Mouse (Mus musculus) gastrocnemius, postnatal 14 days (tissue): ENCODE data around the gene Selenof. TPM values are rescaled to one million over a fixed set of nuclear protein-coding genes. Genes with fewer than 3 reads are reported as not detected.

Experiments
- DNase-seq: peaks from one replicate; pipeline ENCODE4 v3.0.0; 2021; ENCODE audit warnings: mixed read lengths
- intact Hi-C: fragments of 180-260 bp; cut with DNase I; formaldehyde crosslinking; loops from one replicate; pipeline ENCODE4 v1.15.1; 2025; ENCODE audit warnings: low total_unique reads
- total RNA-seq, 2 experiments: library from RNA; stranded (reverse); gene quantifications; 2 replicates each; pipeline ENCODE4 v1.2.3; 2021

Gene Selenof
- total RNA-seq, 2 experiments from 2014 or later: 150 to 172 TPM

DNA sequence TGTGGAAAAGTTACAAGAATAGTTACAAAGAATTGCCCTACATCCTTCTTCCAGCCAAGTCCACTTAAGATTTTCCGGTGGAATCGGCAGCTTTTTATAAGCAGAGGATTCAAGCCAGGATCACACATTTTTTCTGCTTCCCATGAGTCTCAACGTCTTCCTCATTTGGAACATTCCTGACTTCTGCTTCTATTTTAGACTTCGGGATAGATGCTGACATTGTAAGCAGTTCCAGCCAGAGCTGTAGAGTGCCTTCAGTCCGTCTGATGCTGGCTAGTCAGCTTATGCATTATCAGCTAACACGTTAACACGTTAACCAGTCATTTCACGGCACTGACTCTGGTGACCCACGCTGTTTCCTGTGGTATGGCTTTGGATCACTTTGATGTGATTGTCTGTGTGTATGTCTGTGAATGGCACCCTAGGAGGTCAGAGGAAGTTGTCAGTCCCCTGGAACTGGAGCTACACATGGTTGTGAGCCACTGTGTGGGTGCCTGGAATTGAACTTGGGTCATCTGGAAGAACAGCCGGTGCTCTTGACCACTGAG, 47.6 kb downstream of the Selenof start:
- DNase-seq: no peak
- intact Hi-C loops: loop anchor here (5.0 kb wide), 1 partner anchor 160 kb away; no protein-coding TSS in a partner anchor

- intact Hi-C loops: no loop called here
- DNase-seq: peak; percentile 38
Measured at GRCm38 (mm10) chr3:144622930-144623612, 53.0 kb downstream of the Selenof start.

- DNase-seq: no peak
- intact Hi-C loops: no loop called here
Measured at GRCm38 (mm10) chr3:144625691-144626090, 55.6 kb downstream of the Selenof start.

DNA sequence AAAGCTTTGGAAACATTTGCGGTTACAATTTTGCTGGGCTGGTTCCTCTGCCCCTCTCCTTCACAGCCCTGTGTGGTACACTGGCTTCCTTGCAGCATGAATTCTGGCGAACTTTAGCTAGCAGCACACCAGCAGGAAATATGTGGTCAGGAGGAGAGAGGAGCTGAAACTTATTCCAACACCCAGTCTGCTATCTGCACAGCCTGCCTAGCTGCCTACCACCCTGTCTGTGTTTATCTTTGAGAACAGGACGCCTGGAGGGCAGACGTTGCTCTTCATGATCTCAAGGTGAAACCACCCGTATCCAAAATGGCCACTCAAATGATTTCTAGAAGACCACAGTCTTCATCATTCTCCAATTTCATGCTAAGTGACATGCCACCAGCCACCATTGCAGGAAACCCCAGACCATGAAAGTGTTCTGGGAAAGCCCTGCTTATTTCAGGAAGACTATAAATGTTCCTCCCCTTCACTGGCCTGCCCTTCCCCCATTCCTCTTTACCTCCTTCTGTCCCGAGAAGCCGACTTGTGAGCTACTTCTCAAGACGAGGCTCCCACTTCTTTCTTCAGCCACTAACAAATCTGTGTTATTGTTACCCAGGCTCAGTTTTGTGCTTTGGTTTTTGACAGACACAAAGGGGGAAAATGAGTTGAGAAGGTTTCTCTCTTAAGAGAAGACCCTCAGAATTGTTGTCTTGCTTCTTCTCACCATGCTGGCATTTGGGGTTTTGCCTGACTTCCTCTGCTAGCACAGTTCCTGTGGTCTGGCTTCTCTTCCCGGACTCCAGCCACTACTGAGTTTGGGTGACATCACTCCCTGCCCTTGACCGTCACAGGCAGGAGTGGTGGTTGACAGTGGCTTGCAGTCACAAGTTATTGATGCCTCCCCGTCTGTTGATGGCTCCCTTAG, 58.2 kb downstream of the Selenof start:
- intact Hi-C loops: no loop called here
- DNase-seq: no peak

DNA sequence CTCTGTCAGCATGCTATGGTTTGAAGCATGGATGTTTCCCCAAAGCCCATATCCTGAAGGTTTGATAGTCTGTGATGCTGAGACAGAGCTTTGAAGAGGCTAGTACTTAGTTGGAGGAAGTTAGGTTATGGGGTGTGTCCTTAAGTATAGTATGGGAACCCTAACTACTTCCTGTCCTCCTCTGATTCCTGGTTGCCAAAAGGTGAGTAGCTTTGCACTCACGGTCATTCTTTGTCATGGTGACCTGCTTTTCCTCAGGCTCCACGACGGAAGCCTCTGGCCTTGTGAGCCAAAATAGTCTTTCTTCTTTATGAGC, 58.8 kb downstream of the Selenof start:
- intact Hi-C loops: no loop called here
- no peak for DNase-seq

GRCm38 (mm10) chr3:144635236-144635635, 65.1 kb downstream of the Selenof start:
- no peak for DNase-seq
- intact Hi-C loops: no loop called here

DNA sequence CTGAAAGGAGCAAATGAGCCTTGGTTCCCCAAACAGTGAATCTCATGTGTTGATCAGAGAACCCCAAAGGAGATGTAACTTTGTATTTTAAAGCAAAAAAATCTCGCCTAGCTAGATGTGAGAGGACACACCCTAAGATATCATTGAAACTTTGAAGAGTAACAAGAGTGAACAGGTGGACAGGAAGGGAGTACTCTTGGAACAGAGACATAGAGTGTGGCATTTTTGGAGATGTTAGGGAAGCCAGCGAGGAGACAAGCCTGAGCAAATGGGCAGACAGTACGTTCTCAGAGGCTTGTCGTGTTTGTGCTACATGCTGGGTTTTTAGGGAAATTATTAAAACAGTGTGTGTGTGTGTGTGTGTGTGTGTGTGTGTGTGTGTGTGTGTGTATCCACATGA, 68.0 kb downstream of the Selenof start:
- intact Hi-C loops: no loop called here
- no peak for DNase-seq

DNA sequence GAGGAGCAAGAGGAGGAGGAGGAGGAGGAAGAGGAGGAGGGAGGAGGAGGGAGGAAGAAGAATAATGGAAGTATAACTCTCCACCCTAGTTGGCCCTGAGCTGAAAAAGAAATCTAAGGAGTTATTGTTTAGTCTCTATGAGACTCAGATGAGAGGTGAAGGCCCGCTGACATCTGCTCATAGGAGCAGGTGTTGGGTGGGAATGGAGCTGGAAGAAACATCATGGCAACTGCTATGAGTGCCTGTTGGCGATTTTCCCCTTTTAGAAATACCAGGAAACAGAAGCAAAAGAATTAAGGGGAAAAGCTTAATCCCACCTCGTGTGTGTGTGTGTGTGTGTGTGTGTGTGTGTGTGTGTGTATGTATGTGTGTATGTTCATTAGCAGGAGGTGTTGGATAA, 69.3 kb downstream of the Selenof start:
- no peak for DNase-seq
- intact Hi-C loops: no loop called here

- intact Hi-C loops: no loop called here
Measured at GRCm38 (mm10) chr3:144640033-144640432, 69.9 kb downstream of the Selenof start.

DNA sequence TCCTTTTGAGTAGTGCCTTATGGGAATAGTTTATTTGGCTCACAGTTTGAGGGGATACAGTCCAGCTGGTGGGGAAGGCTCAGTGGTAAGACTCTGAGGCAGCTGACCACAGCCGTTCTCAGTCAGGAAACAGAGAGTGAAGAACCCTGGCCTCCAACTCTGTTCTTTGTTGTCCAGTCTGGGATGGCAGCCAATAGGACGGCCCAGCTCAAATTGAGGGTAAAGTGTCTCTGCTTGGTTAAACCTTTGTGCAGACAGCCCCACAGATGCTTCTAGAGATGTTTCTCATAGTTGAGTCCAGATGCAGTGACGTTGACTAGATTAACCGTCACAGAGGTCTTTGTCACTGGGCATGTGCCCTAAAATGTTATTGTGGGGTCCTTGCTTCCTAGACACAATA, 72.0 kb downstream of the Selenof start:
- DNase-seq: no peak
- intact Hi-C loops: no loop called here

More at GRCm38 (mm10) chr3:144640033-144640432, 69.9 kb downstream of the Selenof start:
- no peak for DNase-seq

GRCm38 (mm10) chr3:144643301-144643871, 73.3 kb downstream of the Selenof start:
- peak; percentile 91 for DNase-seq
- intact Hi-C loops: no loop called here

GRCm38 (mm10) chr3:144644202-144644601, 74.1 kb downstream of the Selenof start:
- no peak for DNase-seq
- intact Hi-C loops: no loop called here

Other genes starting within 250 kb of the Selenof start
- gene Hs2st1, start 123 bp upstream of the Selenof start, total RNA-seq: 10 to 100 TPM; 13.7 to 17.6 TPM
- 100 to 1,000 TPM; 269 to 286 TPM for gene Sh3glb1, start 150.0 kb downstream of the Selenof start, total RNA-seq
- under 1 TPM; 0.06 to 0.09 TPM for gene Clca3a1, start 190.7 kb downstream of the Selenof start, total RNA-seq
- gene Clca3a2, start 249.2 kb downstream of the Selenof start, total RNA-seq: not detected